Mouse (Mus musculus) liver, embryonic 15.5 days (tissue): ENCODE data around the gene 0610030E20Rik. TPM values are rescaled to one million over a fixed set of nuclear protein-coding genes. Genes with fewer than 3 reads are reported as not detected.
A peak's percentile ranks its signal among the peaks of the same experiment; 100 is the strongest.

Source experiments
- ATAC-seq: fragments of 200-750 bp; cut with Nextera tagmentation; 2 replicates; pipeline ENCODE4 v1.8.0; 2017; ENCODE audit warnings: moderate number of reproducible peaks, mild to moderate bottlenecking, moderate library complexity; ENCODE audit not compliant: insufficient read depth
- H3K27ac ChIP-seq: fragments of 300-500 bp; sonication (generic); replicated peaks from 2 replicates; pipeline ENCODE4 v1.5.1; 2015; ENCODE audit warnings: mild to moderate bottlenecking, inconsistent platforms
- H3K27me3 ChIP-seq: fragments of 300-500 bp; sonication (generic); 2 replicates; pipeline ENCODE4 v1.6.1; 2015; ENCODE audit warnings: mild to moderate bottlenecking, inconsistent platforms
- H3K36me3 ChIP-seq: fragments of 300-500 bp; sonication (generic); replicated peaks from 2 replicates; pipeline ENCODE4 v1.6.1; 2015; ENCODE audit warnings: moderate library complexity, mild to moderate bottlenecking, inconsistent platforms
- H3K4me1 ChIP-seq: fragments of 300-500 bp; sonication (generic); replicated peaks from 2 replicates; pipeline ENCODE4 v1.6.1; 2015; ENCODE audit warnings: inconsistent platforms
- H3K4me2 ChIP-seq: fragments of 300-500 bp; sonication (generic); 2 replicates; pipeline ENCODE4 v1.6.1; 2015; ENCODE audit warnings: moderate library complexity, mild to moderate bottlenecking, inconsistent platforms
- H3K4me3 ChIP-seq: fragments of 300-500 bp; sonication (generic); replicated peaks from 2 replicates; pipeline ENCODE4 v1.5.1; 2015; ENCODE audit warnings: mild to moderate bottlenecking, inconsistent platforms
- H3K9ac ChIP-seq: fragments of 300-500 bp; sonication (generic); 2 replicates; pipeline ENCODE4 v1.6.1; 2015; ENCODE audit warnings: moderate library complexity, mild to moderate bottlenecking, inconsistent platforms
- H3K9me3 ChIP-seq: fragments of 300-500 bp; sonication (generic); replicated peaks from 2 replicates; pipeline ENCODE4 v1.6.1; 2016; ENCODE audit warnings: inconsistent platforms
- WGBS: fragments of 180-500 bp; shearing (Covaris S2); methylation state at CpG from one replicate; pipeline ENCODE4 v1.1.7; 2015; ENCODE audit warnings: mixed read lengths; ENCODE audit not compliant: insufficient replicate concordance; 5-methylcytosine and 5-hydroxymethylcytosine counted together
- polyA plus RNA-seq: library from polyadenylated mRNA; unstranded; fragments of >200 nt; fragmentation: Nextera tagmentation; extraction: Ambion mirVana; gene quantifications from 2 replicates; pipeline ENCODE4 v1.2.1, GENCODE M21; 2015

The 0610030E20Rik gene
- polyA plus RNA-seq, 1 experiment from 2014 or later, result 11.6 TPM

DNA sequence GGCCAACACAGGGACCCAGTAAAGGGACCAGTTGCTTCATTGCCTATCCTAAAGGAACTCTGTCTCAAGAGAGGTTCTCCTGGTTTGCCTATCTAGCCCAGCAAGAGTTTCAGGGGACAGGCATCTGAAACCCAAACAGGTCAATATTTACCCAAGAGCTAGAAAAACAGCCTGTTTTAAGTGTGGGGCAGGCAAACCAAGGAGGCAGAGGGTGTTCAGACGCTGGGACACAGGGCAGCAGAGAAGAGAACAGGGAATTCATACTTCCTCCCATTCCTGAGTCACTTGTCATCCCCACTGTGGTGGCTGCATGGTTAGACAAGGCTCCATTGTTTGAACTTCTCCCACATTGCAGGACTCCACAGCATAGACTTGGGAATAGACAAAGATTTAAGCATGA, 24.5 kb downstream of the 0610030E20Rik start:
- peak overlapping the region; percentile 26; the same call in 1 of the 2 replicates for H3K27ac ChIP-seq
- no peak for ATAC-seq

DNA sequence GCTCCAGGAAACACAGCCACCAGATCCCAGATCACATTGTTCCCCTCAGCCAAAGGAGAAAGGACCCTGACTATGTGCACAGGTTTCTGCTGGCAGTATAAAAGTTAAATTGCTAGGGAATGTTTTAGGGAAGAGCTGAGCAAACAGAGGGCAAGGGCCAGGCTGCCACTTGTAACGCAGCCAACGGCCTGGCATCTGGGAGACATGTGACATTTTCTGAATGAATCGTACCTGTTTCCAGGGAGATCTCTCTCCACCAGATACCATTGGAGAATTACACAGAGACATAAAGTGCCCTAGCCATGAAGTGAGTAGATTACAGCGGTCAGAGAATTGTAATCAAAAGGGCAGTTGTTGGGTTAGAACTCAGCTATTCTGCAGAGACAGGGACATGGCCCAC, 26.1 kb downstream of the 0610030E20Rik start:
- 81% methylated on average over 4 of the region's 4 CpGs for WGBS
- peaks cover 83% of the 10 kb centered on the region for H3K4me1 ChIP-seq

More for the DNA sequence above, 24.5 kb downstream of the 0610030E20Rik start:
- Histone ChIP-seq H3K4me3 (no peak overlapping the region), H3K27me3 (no peaks in the 10 kb centered on the region), H3K36me3 (peaks cover 12% of the 10 kb centered on the region), H3K4me1 (peaks cover 69% of the 10 kb centered on the region), H3K9me3 (no peaks in the 10 kb centered on the region), H3K4me2 (no peak overlapping the region), H3K9ac (no peak overlapping the region; the same call in 1 of the 2 replicates)
- WGBS, result 34% methylated on average over 1 of the region's 1 CpGs

DNA sequence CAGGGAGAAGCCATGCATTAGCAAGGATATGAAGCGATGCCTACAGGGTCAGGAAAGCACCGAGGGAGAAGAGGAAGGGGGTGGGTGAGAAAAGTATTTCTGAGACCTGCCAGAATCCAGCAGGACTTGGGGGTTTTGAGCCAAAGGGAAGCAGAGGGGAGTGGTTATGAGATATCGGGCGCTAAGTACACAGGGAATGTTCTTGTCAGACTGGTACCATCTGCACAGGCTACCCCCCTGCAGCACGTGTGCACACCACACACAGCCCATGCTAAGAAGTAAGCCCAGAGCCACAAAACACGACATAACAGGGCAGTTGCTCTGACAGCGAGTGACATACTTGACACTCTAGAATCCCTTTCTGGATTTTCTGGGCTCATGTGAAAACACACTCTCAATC, 27.1 kb downstream of the 0610030E20Rik start:
- Histone ChIP-seq H3K9me3 (no peaks in the 10 kb centered on the region), H3K36me3 (peaks cover 2% of the 10 kb centered on the region; the same call in 1 of the 2 replicates), H3K4me3 (no peak overlapping the region), H3K4me2 (no peak overlapping the region), H3K4me1 (peaks cover 93% of the 10 kb centered on the region), H3K9ac (peak overlapping the region; percentile 28; the same call in 1 of the 2 replicates), H3K27ac (peak overlapping the region; percentile 10; the same call in 1 of the 2 replicates), H3K27me3 (no peaks in the 10 kb centered on the region)
- no peak for ATAC-seq
- 43% methylated on average over 7 of the region's 7 CpGs for WGBS

More for the DNA sequence above, 26.1 kb downstream of the 0610030E20Rik start:
- no peaks in the 10 kb centered on the region for H3K27me3 ChIP-seq
- no peak for ATAC-seq
- H3K4me2 ChIP-seq, result no peak overlapping the region
- no peak overlapping the region for H3K9ac ChIP-seq
- no peak overlapping the region for H3K4me3 ChIP-seq
- no peaks in the 10 kb centered on the region for H3K9me3 ChIP-seq
- no peak overlapping the region for H3K27ac ChIP-seq
- peaks cover 12% of the 10 kb centered on the region for H3K36me3 ChIP-seq

DNA sequence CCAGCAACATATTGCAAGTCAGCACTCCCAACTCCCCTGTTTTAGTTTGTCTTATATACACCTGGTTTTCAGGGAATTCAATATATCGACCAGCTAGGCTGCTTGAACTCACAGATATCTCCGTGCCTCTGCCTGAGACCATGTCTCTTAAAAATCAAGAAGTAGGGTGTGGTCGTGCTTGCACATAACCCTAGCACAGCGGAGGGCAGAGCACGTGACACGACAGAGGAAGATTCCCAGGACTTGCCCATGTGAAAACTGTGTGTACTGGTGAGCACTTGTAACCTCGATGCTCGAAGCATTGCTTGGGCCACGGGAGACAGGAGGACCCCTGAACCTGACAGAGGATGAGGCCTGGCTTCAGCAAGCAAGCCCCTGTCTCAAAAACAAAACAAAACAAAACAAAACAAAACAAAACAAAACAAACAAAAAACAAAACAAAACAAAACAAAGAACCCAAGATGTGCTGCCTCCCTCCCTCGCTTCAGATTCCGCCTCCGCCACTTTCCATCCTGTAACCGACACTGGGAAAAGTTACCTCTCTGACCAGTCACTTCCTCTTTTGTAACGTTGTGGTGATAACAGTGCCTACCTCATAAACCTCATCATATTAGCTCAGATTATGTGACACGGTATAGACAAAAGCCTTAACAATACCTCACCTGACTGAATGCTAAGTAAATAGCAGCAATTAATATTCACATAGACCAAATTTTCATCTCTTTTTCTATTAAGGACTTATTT, 27.9 kb downstream of the 0610030E20Rik start:
- Histone ChIP-seq H3K27me3 (no peaks in the 10 kb centered on the region), H3K4me2 (peak overlapping the region; percentile 59), H3K9ac (no peak overlapping the region), H3K4me1 (peaks cover 95% of the 10 kb centered on the region), H3K36me3 (no peaks in the 10 kb centered on the region), H3K27ac (0 out of 2 replicates have a peak overlapping the region, but pooled peaks have one; percentile 60), H3K9me3 (no peaks in the 10 kb centered on the region), H3K4me3 (peak overlapping the region; percentile 22; the same call in 1 of the 2 replicates)
- WGBS, result 24% methylated on average over 15 of the region's 15 CpGs
- ATAC-seq, result peak; percentile 67

DNA sequence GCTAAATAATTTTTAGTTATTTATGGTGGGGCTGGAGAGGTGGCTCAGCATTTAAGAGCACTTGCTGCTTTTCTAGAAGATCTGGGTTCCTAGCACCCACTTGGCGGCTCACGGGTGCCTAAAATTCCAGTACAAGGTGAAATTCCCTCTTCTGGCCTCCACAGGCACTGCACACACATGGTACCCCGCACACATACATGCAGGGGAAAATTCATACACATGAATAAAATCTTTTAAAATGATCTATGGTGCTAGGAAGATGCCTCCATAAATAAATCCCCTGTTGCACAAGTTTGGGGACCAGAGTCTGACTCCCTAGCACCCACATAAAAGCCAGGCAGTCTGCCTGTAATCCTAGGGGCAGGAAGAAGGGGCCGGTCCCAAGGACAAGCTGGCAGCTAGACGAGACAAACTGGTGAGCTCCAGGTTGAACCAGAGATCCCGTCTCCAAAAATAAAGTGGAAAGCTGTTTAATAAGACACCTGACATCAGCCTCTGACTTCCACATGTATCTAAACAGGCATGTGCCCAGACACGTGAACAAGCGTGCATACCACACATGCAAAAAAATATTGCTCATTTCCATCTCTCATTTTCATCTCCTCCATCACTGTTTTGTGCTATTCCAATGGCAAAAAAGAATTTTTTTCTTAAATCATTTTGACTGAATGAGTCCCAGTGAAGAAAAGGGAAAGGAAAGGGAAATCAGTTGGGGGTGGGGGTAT, 31.6 kb downstream of the 0610030E20Rik start:
- Histone ChIP-seq H3K4me2 (peak overlapping the region; percentile 73), H3K9ac (peak overlapping the region; percentile 86), H3K27ac (peak overlapping the region; percentile 92; the same call in 1 of the 2 replicates), H3K36me3 (no peaks in the 10 kb centered on the region), H3K9me3 (no peaks in the 10 kb centered on the region), H3K27me3 (no peaks in the 10 kb centered on the region), H3K4me3 (peak overlapping the region; percentile 77), H3K4me1 (peaks cover 90% of the 10 kb centered on the region)
- WGBS, result 50% methylated on average over 8 of the region's 8 CpGs
- ATAC-seq, result no peak

GRCm38 (mm10) chr6:72379377-72380130, 32.4 kb downstream of the 0610030E20Rik start:
- peak overlapping the region; percentile 86 for H3K9ac ChIP-seq
- WGBS, result 11% methylated on average over 7 of the region's 7 CpGs
- peak overlapping the region; percentile 92 for H3K27ac ChIP-seq
- H3K4me2 ChIP-seq, result peak overlapping the region; percentile 73
- H3K36me3 ChIP-seq, result peaks cover 3% of the 10 kb centered on the region
- H3K9me3 ChIP-seq, result no peaks in the 10 kb centered on the region
- H3K4me1 ChIP-seq, result peaks cover 90% of the 10 kb centered on the region
- peak; percentile 33 for ATAC-seq
- peak overlapping the region; percentile 77 for H3K4me3 ChIP-seq
- H3K27me3 ChIP-seq, result no peaks in the 10 kb centered on the region

GRCm38 (mm10) chr6:72380131-72380770, 33.1 kb downstream of the 0610030E20Rik start, which contains the start of gene Vamp5:
Gene Vamp5, minus strand, starts transcription at chr6:72380468.
- peaks cover 90% of the 10 kb centered on the region for H3K4me1 ChIP-seq
- H3K4me2 ChIP-seq, result peak within 1 kb of the TSS; percentile 73

DNA sequence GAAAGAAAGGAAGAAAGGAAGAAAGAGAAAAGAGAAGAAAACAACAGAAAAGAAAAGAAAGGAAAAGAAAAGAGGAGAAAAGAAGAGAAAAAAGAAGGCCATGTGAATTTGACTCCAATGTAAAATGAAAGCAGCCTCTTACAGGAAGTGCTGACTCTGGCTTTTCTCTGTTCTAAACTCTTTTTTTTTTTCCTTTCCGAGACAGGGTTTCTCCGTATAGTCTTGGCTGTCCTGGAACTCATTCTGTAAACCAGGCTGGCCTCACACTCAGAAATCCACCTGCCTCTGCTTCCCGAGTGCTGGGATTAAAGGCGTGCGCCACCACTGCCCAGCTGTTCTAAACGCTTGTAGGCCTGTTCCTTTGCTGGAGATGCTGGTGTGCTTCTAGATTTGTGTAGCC, 35.4 kb downstream of the 0610030E20Rik start:
- no peaks in the 10 kb centered on the region for H3K27me3 ChIP-seq
- H3K9me3 ChIP-seq, result no peaks in the 10 kb centered on the region
- no peak for ATAC-seq
- no peak overlapping the region for H3K4me3 ChIP-seq
- H3K27ac ChIP-seq, result peak overlapping the region; percentile 91
- H3K4me2 ChIP-seq, result no peak overlapping the region
- WGBS, result 63% methylated on average over 6 of the region's 6 CpGs
- H3K36me3 ChIP-seq, result peaks cover 29% of the 10 kb centered on the region
- peaks cover 89% of the 10 kb centered on the region for H3K4me1 ChIP-seq
- peak overlapping the region; percentile 35; the same call in 1 of the 2 replicates for H3K9ac ChIP-seq

More at GRCm38 (mm10) chr6:72380131-72380770, 33.1 kb downstream of the 0610030E20Rik start, which contains the start of gene Vamp5:
- no peaks in the 10 kb centered on the region for H3K9me3 ChIP-seq
- peak within 1 kb of the TSS; percentile 92 for H3K27ac ChIP-seq
- H3K4me3 ChIP-seq, result peak within 1 kb of the TSS; percentile 77
- peak within 1 kb of the TSS; percentile 86 for H3K9ac ChIP-seq
- H3K36me3 ChIP-seq, result peaks cover 10% of the 10 kb centered on the region
- under 1% methylated on average over 49 of the region's 49 CpGs for WGBS
- H3K27me3 ChIP-seq, result no peaks in the 10 kb centered on the region
- peak; percentile 85 for ATAC-seq

DNA sequence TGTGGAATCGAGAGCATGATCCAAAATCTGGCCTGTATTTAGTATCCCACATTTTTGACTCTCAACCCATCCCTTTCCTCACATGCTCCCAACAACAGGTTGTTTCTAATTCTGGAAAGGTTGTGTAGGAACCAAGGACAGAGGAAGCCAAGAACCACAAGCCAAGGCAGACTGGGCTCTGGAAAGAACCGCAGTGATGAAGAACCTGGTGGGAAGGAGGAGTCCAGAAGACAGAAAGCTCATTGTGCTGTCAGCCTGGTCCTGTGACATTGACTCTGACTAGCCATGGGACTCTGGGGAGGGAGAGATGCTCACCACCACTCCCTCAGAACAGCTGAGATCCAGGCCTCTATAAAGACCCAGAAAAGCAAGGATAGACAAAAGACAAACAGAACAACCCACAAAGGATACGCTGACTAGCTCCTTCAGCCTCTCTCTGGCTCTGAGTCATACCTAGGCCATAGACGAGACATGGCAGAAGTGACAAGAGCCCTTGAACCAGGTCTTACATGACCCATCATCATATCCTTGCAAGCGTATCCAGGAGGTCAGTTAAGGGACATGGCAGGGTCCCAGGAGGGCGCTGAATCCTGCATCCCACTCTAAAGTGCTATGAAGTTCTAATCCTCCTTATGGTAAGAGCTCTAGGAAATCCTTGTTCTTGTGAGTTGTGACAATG, 36.2 kb downstream of the 0610030E20Rik start:
- Histone ChIP-seq H3K9me3 (no peaks in the 10 kb centered on the region), H3K4me3 (peak overlapping the region; percentile 9; the same call in 1 of the 2 replicates), H3K36me3 (peaks cover 36% of the 10 kb centered on the region), H3K4me1 (peaks cover 90% of the 10 kb centered on the region), H3K27ac (peak overlapping the region; percentile 91), H3K27me3 (no peaks in the 10 kb centered on the region), H3K9ac (peak overlapping the region; percentile 35), H3K4me2 (peak overlapping the region; percentile 51)
- WGBS, result 54% methylated on average over 6 of the region's 6 CpGs
- ATAC-seq, result no peak

DNA sequence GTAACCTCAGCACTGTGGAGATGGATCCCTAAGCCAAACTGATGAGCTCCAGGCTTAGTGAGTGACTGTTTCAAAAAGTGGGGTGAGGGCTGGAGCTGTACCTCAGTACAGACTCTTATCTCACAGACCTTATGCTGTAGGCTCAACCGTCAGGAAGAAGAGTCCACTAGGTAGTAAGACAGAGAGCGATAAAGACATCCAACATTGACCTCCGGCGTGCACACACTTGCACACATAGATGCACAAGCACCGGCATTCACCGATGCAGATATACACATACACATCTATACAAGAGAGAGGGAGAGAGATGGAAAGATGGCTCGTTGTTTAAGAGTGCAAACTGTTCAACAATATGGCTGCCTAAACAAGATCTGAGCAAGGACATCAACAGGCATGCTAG, 36.8 kb downstream of the 0610030E20Rik start:
- Histone ChIP-seq H3K27me3 (no peaks in the 10 kb centered on the region), H3K36me3 (peaks cover 43% of the 10 kb centered on the region), H3K4me3 (peak overlapping the region; percentile 9; the same call in 1 of the 2 replicates), H3K4me2 (peak overlapping the region; percentile 51), H3K27ac (peak overlapping the region; percentile 91), H3K4me1 (peaks cover 90% of the 10 kb centered on the region), H3K9ac (peak overlapping the region; percentile 35; the same call in 1 of the 2 replicates), H3K9me3 (no peaks in the 10 kb centered on the region)
- WGBS, result 22% methylated on average over 7 of the region's 7 CpGs
- peak; percentile 81 for ATAC-seq
